Mouse (Mus musculus) gastrocnemius, adult 8-10 months (tissue): Measurements from ENCODE around the gene Habp2. TPM values are rescaled to one million over a fixed set of nuclear protein-coding genes. Genes with fewer than 3 reads are reported as not detected.
A peak's percentile ranks its signal among the peaks of the same experiment; 100 is the strongest.

Source experiments
- DNase-seq, 2 experiments: peaks; one replicate each; pipeline ENCODE4 v3.0.0; 2022; ENCODE audit warnings: low spot score in 2 of 2
- total RNA-seq, 4 experiments: library from RNA; stranded (reverse); gene quantifications; 2 replicates each; pipeline ENCODE4 v1.2.4; 2022

Gene Habp2
- total RNA-seq, result under 1 TPM in 1 of 4 experiments, not detected in 3; 0.16 TPM

DNA sequence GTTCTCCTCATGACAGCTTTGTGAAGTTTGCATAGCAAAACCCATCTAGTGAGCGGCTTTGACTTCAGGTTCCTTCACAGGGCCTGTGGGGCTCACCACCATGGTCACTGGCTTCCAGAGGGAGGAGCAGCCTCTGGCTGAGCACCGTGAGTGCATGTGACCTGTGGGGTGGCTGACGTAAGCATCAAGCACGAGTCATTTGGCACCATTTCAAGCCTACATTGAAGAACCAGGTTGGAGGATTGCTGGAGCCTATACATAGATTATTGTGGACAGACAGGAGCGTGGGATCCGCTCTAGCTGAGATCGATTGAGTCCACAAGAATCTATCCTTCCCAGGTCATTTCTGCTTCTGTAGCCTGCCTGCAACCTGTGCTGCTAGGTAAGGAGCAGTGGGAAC, at the start of gene Habp2:
Gene Habp2 (plus strand): TSS at position 272 of the 400 bp plus-strand sequence.
- DNase-seq, result no peak

DNA sequence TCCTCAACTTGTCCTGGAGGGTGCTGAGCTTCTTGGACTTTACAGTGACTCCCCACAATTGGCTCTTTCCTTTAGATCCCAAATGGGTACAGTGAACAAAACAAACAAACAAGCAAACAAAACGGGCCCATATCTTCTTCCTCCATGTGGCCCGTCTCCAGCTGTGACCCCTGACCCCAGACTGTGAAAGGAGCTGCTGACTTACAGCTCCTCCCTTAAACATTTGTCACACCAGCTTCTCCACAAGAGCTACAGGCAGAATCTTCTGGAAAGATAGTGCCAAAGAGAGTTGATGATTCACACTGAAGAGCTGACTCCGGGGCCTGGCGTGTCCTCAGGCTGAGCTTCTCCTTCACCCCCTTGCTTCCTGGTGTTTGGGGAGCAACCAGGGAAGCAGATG, 48.4 kb upstream of the Habp2 start:
- DNase-seq, result no peak

GRCm38 (mm10) chr19:56245201-56245600, 41.7 kb upstream of the Habp2 start:
- DNase-seq, result no peak

- DNase-seq, result no peak
Observed at GRCm38 (mm10) chr19:56252815-56253214, 34.1 kb upstream of the Habp2 start.

DNA sequence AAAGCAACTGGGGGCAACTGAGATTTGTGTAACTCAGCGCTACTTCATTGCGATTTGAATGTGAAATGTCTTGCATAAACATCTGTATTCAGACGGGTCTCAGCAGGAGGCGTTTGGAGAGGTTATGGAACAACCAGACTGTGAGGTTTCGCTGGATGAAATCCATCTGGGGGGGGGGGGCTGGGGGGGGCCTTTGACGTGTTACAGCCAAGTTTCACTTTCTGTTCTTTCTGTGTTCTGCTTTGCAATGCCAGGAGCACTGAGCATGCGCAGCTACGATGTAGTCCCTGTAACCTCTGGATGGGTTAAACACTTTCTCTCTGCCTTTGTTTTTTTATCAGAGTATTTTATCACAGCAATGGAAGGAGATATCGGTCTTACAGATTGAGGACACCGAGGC, 33.7 kb upstream of the Habp2 start:
- DNase-seq, result no peak

GRCm38 (mm10) chr19:56254751-56255150, 32.2 kb upstream of the Habp2 start:
- DNase-seq, result no peak

DNA sequence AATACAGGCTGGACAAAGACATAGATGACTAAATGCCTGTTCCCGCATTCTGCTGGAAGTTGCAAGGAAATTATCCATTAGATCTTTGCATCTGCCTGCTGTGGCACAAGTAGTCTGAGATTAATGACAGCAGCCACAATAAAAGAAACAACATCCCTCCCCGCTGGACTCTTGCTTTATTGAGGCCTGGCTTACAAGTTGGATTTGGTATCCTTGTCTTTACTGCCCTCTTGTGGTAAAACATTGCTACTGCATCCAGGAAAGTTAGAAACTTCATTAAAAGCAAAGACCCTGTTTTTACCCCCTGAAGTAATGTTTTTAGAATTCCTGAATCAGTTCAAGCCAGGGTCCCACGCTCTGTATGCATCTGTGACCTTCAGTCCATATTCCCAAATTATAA, 31.4 kb upstream of the Habp2 start:
- peak in 1 of 2 experiments; percentile 12 for DNase-seq

GRCm38 (mm10) chr19:56256235-56256634, 30.7 kb upstream of the Habp2 start:
- DNase-seq, result no peak

DNA sequence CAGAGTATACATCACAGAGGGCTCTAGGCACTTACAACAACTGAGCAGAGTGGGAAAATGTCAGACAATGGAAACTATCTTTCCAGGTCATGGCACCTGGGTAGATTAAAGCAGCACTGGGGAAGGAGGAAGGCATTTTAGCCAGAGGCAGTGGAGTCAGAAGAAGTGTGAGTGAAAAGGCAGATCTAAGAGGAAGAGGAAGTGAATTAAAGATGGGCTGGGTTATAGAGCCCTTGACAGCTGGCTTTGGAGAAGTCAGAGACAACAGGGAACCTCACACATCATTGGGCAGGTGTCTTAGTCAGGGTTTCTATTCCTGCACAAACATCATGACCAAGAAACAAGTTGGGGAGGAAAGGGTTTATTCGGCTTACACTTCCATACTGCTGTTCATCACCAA, 30.2 kb upstream of the Habp2 start:
- DNase-seq, result no peak

DNA sequence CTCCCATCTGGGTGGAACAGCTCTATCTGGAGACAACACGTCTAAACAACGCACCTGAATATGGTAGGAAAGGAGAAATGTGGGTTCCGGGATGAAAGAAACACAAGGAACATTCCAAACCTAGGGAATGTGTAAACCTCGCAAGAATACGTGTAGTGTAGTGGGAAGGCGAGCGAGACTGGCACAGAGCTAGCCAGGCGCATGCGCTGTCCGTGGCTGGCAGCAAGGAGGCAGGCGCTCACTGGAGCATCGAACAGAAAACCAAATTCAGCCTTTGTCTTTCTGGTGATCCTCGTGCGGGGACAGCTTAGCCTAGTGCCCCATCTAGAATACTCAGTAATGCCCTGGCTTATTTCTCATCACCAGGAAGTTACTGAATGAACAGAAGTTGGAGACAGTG, 23.2 kb upstream of the Habp2 start:
- no peak for DNase-seq

DNA sequence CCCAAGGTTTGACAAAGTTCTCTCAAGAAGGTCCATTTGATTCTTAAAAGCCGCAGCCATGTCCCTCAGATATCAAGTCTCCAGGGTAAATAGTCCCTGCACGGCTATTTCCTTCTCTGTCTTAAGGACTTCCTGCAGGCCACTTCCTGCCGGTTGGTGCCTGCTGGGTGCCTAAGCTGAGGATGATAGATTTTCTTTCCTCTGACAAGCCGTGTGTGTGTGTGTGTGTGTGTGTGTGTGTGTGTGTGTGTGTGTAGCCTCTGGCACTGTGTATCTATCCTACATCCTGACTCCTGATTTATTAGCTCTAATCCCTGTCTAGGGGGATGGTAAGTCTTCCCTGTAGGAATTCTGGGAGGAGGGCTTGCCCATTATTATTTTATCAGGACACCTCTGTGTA, 22.8 kb upstream of the Habp2 start:
- DNase-seq, result no peak

- no peak for DNase-seq
Observed at GRCm38 (mm10) chr19:56265149-56265548, 21.8 kb upstream of the Habp2 start.

- no peak for DNase-seq
Observed at GRCm38 (mm10) chr19:56272081-56272480, 14.9 kb upstream of the Habp2 start.

GRCm38 (mm10) chr19:56277140-56277804, 9.7 kb upstream of the Habp2 start:
- DNase-seq, result no peak

DNA sequence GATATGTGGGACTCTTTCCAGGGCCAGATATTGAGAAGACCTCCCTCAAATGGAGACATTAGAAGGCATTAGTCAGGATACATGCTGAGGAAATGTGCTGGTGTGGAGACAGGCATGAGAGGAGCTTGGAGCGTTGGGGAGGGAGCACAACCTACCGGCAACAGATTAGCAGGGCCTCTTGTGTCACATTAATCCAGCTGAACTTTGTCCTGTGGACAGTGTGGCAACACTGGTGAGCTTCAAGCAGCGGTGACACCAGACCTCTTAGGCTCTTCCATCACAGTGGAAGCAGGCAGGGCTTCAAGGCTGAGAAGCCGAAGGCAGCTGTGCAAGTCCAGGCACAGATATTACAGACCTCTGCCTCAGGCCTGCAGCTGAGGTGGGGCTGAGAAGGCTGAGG, 9.0 kb upstream of the Habp2 start:
- no peak for DNase-seq

- DNase-seq, result no peak
Observed at GRCm38 (mm10) chr19:56278366-56278765, 8.6 kb upstream of the Habp2 start.

DNA sequence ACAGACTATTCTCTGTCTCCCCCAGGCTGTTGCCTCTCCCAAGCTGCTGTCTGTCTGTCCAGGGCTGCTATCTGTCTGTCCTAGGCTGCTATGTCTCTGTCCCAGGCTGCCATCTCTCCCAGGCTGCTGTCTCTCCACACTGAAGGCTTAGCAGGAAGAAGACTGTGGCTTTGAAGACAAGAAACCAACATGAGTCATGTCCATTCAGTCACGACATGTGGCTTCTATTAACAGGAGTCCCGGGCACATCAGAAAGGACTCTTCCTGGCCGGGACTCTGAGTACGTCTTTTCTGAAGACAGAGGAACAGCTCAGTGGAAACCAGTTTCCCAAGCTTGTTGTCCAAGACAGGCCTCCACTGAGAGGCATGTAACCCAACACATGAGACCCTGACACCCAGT, 1.7 kb upstream of the Habp2 start:
- DNase-seq, result no peak

- DNase-seq, result no peak
Observed at GRCm38 (mm10) chr19:56287580-56288367, 837 bp downstream of the Habp2 start.

- DNase-seq, result no peak
Observed at GRCm38 (mm10) chr19:56288436-56288835, 1.5 kb downstream of the Habp2 start.

DNA sequence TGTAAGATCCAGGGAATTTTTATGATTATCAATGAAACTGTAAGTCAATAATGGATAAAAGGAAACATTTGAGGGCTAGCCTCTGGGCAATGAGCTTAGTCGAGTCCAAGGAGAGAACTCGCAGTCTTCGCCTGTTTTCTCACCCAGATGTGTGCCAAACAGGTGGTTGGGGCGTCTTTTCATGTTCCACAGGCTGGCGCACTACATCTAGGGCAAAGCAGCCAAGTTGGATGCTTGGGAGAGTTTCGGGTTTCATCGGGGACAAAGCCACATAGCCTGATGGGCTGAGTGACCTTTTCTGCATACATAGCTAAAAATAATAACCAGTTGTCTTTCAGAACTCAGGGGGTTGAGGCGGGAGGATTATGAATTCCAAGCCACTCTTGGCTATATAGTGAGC, 2.7 kb downstream of the Habp2 start:
- peak in 1 of 2 experiments; percentile 38 for DNase-seq

- DNase-seq, result no peak
Observed at GRCm38 (mm10) chr19:56291898-56292297, 5.0 kb downstream of the Habp2 start.

DNA sequence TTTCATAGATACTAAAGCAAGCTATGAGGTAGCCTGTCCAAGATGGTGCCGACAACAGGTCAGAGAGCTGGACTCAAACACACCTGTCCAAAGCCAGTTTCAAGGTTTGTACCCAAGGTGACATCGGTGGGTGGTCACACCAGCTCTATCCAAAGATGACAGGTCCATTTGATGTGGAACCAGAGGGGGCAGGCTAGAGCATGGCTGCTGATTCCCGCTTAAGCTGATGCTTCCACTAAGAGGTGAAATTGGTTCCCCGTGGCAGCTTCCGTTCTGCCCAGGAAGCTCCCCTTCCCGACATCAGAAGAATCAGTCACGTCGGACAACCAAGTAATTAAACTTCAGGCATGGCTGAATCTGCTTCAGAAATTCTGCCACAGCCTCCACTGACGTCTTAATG, 5.4 kb downstream of the Habp2 start:
- DNase-seq, result no peak
